ENCODE assay signal across 1 mouse cellular context in the genomic region with DNA sequence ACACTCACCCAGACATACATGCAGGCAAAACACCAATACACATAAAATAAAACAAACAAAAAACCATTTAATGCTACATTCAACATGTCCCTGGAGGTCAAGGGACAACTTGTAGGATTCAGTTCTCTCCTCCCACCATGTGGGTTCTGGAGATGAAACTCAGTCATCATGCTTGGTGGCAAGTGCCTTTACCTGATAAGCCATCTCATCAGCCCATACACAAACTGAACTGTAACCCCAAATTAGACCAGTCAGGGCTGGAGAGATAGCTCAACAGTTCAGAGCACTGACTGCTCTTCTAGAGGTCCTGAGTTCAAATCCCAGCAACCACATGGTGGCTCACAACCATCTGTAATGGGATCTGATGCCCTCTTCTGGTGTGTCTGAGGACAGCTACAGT.
TF ChIP-seq lines count a peak whose summit lies in the region.

No protein-coding gene starts in this region.

TF ChIP-seq in MEL, 35 proteins besides CTCF, POLR2A, EP300 and RAD21:
- TF ChIP-seq GATA1 (IDR thresholded peaks at IDR 0.05; ENCODE audit: low read depth, low read length) (peak; percentile 23; the same call in 1 of the 2 replicates), TCF12 (IDR thresholded peaks at IDR 0.05; ENCODE audit: low read depth, low read length) (peak; percentile 64), MYB (IDR thresholded peaks at IDR 0.05; ENCODE audit: low read depth, low read length) (0 out of 2 replicates have a peak, but pooled peaks have one; percentile 35)
